Mouse (Mus musculus): ENCODE data around the gene Sema6d. TPM values are rescaled to one million over a fixed set of nuclear protein-coding genes. Genes with fewer than 3 reads are reported as not detected.

Gene Sema6d
- polyA plus RNA-seq, 1 experiment, result 9.1 TPM

- TF ChIP-seq CTCF (IDR thresholded peaks at IDR 0.05; ENCODE audit: low read depth, low read length) (no peak), POLR2A (IDR thresholded peaks at IDR 0.05; ENCODE audit: borderline replicate concordance, low read depth, low read length) (no peak)
- no peak overlapping the region for H3K4me3 ChIP-seq (ENCODE audit: insufficient read depth, low read length)
- H3K27ac ChIP-seq (ENCODE audit: insufficient read depth, low read depth, low read length), result no peak overlapping the region
- H3K4me1 ChIP-seq (ENCODE audit: control insufficient read depth, insufficient read depth, low read length), result no peaks in the 10 kb centered on the region
These were observed 572.5 kb downstream of the Sema6d start for GRCm38 (mm10) chr2:124662257-124662656.

- TF ChIP-seq CTCF (IDR thresholded peaks at IDR 0.05; ENCODE audit: low read depth, low read length) (no peak), POLR2A (IDR thresholded peaks at IDR 0.05; ENCODE audit: borderline replicate concordance, low read depth, low read length) (no peak)
- Histone ChIP-seq H3K4me1 (ENCODE audit: control insufficient read depth, insufficient read depth, low read length) (no peaks in the 10 kb centered on the region), H3K27ac (ENCODE audit: insufficient read depth, low read depth, low read length) (no peak overlapping the region), H3K4me3 (ENCODE audit: insufficient read depth, low read length) (no peak overlapping the region)
These were observed 574.4 kb downstream of the Sema6d start for GRCm38 (mm10) chr2:124664191-124664590.

GRCm38 (mm10) chr2:124668431-124668830 is 578.7 kb downstream of the Sema6d start:
- Histone ChIP-seq H3K4me3 (ENCODE audit: insufficient read depth, low read length) (no peak overlapping the region), H3K27ac (ENCODE audit: insufficient read depth, low read depth, low read length) (no peak overlapping the region), H3K4me1 (ENCODE audit: control insufficient read depth, insufficient read depth, low read length) (no peaks in the 10 kb centered on the region)
- no peak for TF ChIP-seq CTCF (IDR thresholded peaks at IDR 0.05; ENCODE audit: low read depth, low read length)
- TF ChIP-seq POLR2A (IDR thresholded peaks at IDR 0.05; ENCODE audit: borderline replicate concordance, low read depth, low read length), result no peak

- H3K4me3 ChIP-seq (ENCODE audit: insufficient read depth, low read length), result no peak overlapping the region
- no peaks in the 10 kb centered on the region for H3K4me1 ChIP-seq (ENCODE audit: control insufficient read depth, insufficient read depth, low read length)
- no peak overlapping the region for H3K27ac ChIP-seq (ENCODE audit: insufficient read depth, low read depth, low read length)
- TF ChIP-seq POLR2A (IDR thresholded peaks at IDR 0.05; ENCODE audit: borderline replicate concordance, low read depth, low read length) (no peak), CTCF (IDR thresholded peaks at IDR 0.05; ENCODE audit: low read depth, low read length) (no peak)
These were observed 583.3 kb downstream of the Sema6d start for GRCm38 (mm10) chr2:124673117-124673516.

- peak overlapping the region; percentile 93 for H3K27ac ChIP-seq (ENCODE audit: insufficient read depth, low read depth, low read length)
- TF ChIP-seq POLR2A (IDR thresholded peaks at IDR 0.05; ENCODE audit: borderline replicate concordance, low read depth, low read length) (no peak), CTCF (IDR thresholded peaks at IDR 0.05; ENCODE audit: low read depth, low read length) (no peak)
- peak overlapping the region; percentile 34 for H3K4me3 ChIP-seq (ENCODE audit: insufficient read depth, low read length)
- H3K4me1 ChIP-seq (ENCODE audit: control insufficient read depth, insufficient read depth, low read length), result peaks cover 15% of the 10 kb centered on the region
These were observed 594.7 kb downstream of the Sema6d start for GRCm38 (mm10) chr2:124684481-124684901.

GRCm38 (mm10) chr2:124690372-124690771 is 600.6 kb downstream of the Sema6d start:
- TF ChIP-seq POLR2A (IDR thresholded peaks at IDR 0.05; ENCODE audit: borderline replicate concordance, low read depth, low read length) (no peak), CTCF (IDR thresholded peaks at IDR 0.05; ENCODE audit: low read depth, low read length) (no peak)
- Histone ChIP-seq H3K27ac (ENCODE audit: insufficient read depth, low read depth, low read length) (no peak overlapping the region; the same call in 1 of the 2 replicates), H3K4me1 (ENCODE audit: control insufficient read depth, insufficient read depth, low read length) (peaks cover 12% of the 10 kb centered on the region), H3K4me3 (ENCODE audit: insufficient read depth, low read length) (no peak overlapping the region)

- no peak overlapping the region for H3K27ac ChIP-seq (ENCODE audit: insufficient read depth, low read depth, low read length)
- H3K4me1 ChIP-seq (ENCODE audit: control insufficient read depth, insufficient read depth, low read length), result peaks cover 11% of the 10 kb centered on the region; the same call in 1 of the 2 replicates
- TF ChIP-seq CTCF (IDR thresholded peaks at IDR 0.05; ENCODE audit: low read depth, low read length) (no peak), POLR2A (IDR thresholded peaks at IDR 0.05; ENCODE audit: borderline replicate concordance, low read depth, low read length) (no peak)
- H3K4me3 ChIP-seq (ENCODE audit: insufficient read depth, low read length), result no peak overlapping the region
These were observed 612.9 kb downstream of the Sema6d start for GRCm38 (mm10) chr2:124702621-124703020.

- Histone ChIP-seq H3K27ac (ENCODE audit: insufficient read depth, low read depth, low read length) (no peak overlapping the region), H3K4me3 (ENCODE audit: insufficient read depth, low read length) (no peak overlapping the region), H3K4me1 (ENCODE audit: control insufficient read depth, insufficient read depth, low read length) (peaks cover 11% of the 10 kb centered on the region; the same call in 1 of the 2 replicates)
- TF ChIP-seq POLR2A (IDR thresholded peaks at IDR 0.05; ENCODE audit: borderline replicate concordance, low read depth, low read length) (no peak), CTCF (IDR thresholded peaks at IDR 0.05; ENCODE audit: low read depth, low read length) (no peak)
These were observed 615.2 kb downstream of the Sema6d start for GRCm38 (mm10) chr2:124704922-124705321.

- Histone ChIP-seq H3K4me1 (ENCODE audit: control insufficient read depth, insufficient read depth, low read length) (peaks cover 11% of the 10 kb centered on the region; the same call in 1 of the 2 replicates), H3K4me3 (ENCODE audit: insufficient read depth, low read length) (no peak overlapping the region), H3K27ac (ENCODE audit: insufficient read depth, low read depth, low read length) (no peak overlapping the region)
- TF ChIP-seq POLR2A (IDR thresholded peaks at IDR 0.05; ENCODE audit: borderline replicate concordance, low read depth, low read length) (no peak), CTCF (IDR thresholded peaks at IDR 0.05; ENCODE audit: low read depth, low read length) (no peak)
These were observed 616.0 kb downstream of the Sema6d start for GRCm38 (mm10) chr2:124705806-124706205.

- TF ChIP-seq POLR2A (IDR thresholded peaks at IDR 0.05; ENCODE audit: borderline replicate concordance, low read depth, low read length), result no peak
- TF ChIP-seq CTCF (IDR thresholded peaks at IDR 0.05; ENCODE audit: low read depth, low read length), result no peak
- Histone ChIP-seq H3K4me3 (ENCODE audit: insufficient read depth, low read length) (no peak overlapping the region), H3K27ac (ENCODE audit: insufficient read depth, low read depth, low read length) (no peak overlapping the region), H3K4me1 (ENCODE audit: control insufficient read depth, insufficient read depth, low read length) (peaks cover 11% of the 10 kb centered on the region; the same call in 1 of the 2 replicates)
These were observed 617.1 kb downstream of the Sema6d start for GRCm38 (mm10) chr2:124706896-124707295.
